Mouse (Mus musculus): ENCODE measurements at regions not wholly inside any gene's neighbourhood (a gene's known extent, or its start where the extent isn't known, plus 50 kb on each side); places are given as distances from the start of the nearest gene placed in this dataset.

DNA sequence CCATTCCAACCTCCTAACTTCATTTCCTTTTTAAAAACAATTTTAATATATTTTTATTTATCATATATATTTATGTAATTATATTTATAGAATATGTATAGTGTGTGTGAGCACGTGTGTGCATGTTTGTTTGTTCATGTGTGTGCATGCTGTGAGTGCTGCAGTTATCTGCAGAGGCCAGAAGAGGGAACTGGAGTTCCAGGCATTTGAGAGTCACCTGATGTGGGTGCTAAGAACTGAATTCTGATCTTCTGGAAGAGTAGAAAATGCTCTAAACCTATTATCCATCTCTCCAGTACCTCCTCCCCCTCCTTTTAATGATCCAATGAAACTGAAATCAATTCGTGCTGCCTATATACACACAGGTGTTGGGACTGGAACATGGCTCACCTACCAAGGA, 128.0 kb downstream of the Snx19 start:
- no peak for TF ChIP-seq CTCF (IDR thresholded peaks at IDR 0.05; ENCODE audit: insufficient read depth, low read depth, low read length)
- no peak for TF ChIP-seq POLR2A (IDR thresholded peaks at IDR 0.05; ENCODE audit: insufficient read depth, low read depth, low read length)

Measured in olfactory bulb, adult 2 months (tissue).